Mouse (Mus musculus) left cerebral cortex, postnatal 10 days (tissue): ENCODE results near the gene Gp1ba. TPM values are rescaled to one million over a fixed set of nuclear protein-coding genes. Genes with fewer than 3 reads are reported as not detected.

Experiments used
- DNase-seq, 2 experiments: peaks; one replicate each; pipeline ENCODE4 v3.0.0; 2021 to 2022; ENCODE audit warnings: low spot score in 2 of 2, mixed read lengths in 1 of 2; ENCODE audit errors: extremely low spot score in 1 of 2
- intact Hi-C: fragments of 180-260 bp; cut with DNase I; formaldehyde crosslinking; loops from one replicate; pipeline ENCODE4 v1.15.1; 2025
- total RNA-seq, 2 experiments: library from RNA; stranded (reverse); gene quantifications; 2 replicates each; pipeline ENCODE4 v1.2.3; 2021

The Gp1ba gene
- total RNA-seq, 2 experiments from 2014 or later, result not detected

- intact Hi-C loops, result loop anchor here (5.0 kb wide), 1 partner anchor 106 kb away; the partner anchor contains the start of gene Gltpd2
- DNase-seq, result no peak
Measured at GRCm38 (mm10) chr11:70623053-70623742, 15.7 kb upstream of the Gp1ba start.

GRCm38 (mm10) chr11:70625473-70625872 is 13.4 kb upstream of the Gp1ba start:
- intact Hi-C loops, result no loop called here
- no peak for DNase-seq

DNA sequence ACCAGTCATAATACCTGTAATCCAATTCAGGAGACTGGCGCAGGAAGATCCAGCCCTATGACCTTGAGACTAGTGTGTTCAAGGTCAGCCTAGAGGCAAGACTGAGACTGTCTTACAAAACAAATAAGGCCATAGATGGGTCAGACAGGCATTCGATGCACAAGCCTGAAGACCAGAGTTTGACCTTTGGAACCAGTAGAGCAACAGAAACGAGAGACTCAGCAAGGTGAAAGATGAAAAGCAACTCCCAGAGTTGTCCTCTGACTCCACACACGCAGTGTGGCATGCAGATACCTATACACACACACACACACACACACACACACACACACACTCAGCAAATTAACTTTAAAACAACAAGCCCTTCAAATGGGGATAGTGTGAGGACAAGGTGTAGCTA is 12.0 kb upstream of the Gp1ba start:
- DNase-seq, result no peak
- intact Hi-C loops, result no loop called here

- intact Hi-C loops, result no loop called here
- no peak for DNase-seq
Measured at GRCm38 (mm10) chr11:70628431-70628830, 10.5 kb upstream of the Gp1ba start.

DNA sequence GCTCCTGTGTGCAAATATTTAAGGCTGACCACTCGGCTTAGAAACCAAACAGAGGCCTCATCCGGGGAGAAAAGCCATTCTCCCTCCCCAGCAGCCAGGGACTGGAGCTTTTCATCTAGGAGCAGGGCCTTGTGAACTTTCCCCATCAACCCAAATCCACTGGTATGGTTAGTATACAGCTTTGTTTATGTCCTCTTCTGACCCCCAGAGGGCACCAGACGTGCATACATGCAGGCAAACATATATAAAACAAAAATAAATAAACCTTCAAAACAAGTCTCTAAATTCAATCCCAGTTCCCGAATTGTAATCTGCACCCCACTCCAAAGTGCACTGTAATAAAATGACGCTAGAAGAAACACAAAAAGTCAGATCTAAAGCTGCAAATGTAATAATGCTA is 9.4 kb upstream of the Gp1ba start:
- intact Hi-C loops, result no loop called here

GRCm38 (mm10) chr11:70630129-70630528 is 8.8 kb upstream of the Gp1ba start:
- no peak for DNase-seq
- intact Hi-C loops, result loop anchor here (5.0 kb wide), 1 partner anchor 127 kb away; no protein-coding TSS in a partner anchor

More for the DNA sequence above, 9.4 kb upstream of the Gp1ba start:
- no peak for DNase-seq

DNA sequence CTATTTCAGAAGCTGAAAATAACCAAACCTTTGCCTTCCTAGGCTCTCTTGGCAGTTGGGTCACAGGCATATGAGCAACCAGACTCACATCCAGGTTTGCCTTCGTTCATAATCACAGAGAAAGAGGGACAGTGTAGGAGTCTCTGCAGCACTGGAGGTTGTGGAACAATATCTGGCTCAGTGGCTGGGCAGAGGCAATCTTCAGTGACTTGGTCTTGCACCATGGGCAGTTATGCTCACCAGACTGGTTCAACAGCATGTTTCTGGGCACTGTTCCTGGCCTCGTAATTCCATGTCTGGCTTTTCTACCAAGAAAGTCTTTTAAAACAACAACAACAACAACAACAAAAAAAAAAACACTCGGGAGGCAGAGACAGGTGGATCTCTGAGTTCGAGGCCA is 3.3 kb upstream of the Gp1ba start:
- DNase-seq, result no peak
- intact Hi-C loops, result no loop called here

DNA sequence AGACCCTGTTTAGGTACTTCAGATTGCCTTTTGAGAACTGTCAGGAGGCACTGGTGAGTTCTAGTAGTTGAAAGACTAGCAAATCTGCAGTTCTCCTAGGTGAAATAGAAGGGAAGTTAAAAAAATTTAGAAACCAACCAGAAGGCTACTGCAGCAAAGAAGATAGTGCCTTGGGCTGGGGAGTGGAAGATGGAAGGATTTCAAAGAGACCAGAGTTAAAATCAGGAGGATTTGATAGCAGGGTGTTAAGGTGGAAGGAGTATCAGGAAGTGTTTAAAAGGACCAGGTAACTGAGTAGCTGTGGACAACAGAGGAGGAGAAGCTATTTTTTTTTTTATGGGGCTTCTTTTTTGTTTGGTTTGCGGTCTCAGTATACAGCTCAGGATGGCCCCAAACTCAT is 1.2 kb upstream of the Gp1ba start:
- intact Hi-C loops, result no loop called here

DNA sequence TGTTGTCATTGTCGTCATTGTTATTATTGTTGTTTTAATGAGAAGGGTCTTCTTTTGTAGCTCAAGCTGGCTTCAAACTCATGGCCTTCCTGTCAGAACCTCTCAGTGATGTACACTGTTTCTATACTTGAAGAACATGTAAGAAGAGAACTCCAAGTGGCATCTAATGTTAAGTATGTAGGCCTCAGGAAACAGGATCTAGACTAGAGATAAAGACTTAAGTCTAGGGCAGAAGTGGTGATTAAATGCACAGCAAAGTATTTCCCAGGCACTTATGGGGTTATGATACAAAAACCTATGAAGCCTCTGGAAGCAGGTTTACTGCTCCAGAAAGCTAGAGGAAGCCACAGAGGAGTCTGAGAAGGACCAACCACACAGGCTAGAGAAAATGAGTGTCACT is 629 bp upstream of the Gp1ba start:
- intact Hi-C loops, result no loop called here
- DNase-seq, result no peak

More for the DNA sequence above, 1.2 kb upstream of the Gp1ba start:
- DNase-seq, result no peak

DNA sequence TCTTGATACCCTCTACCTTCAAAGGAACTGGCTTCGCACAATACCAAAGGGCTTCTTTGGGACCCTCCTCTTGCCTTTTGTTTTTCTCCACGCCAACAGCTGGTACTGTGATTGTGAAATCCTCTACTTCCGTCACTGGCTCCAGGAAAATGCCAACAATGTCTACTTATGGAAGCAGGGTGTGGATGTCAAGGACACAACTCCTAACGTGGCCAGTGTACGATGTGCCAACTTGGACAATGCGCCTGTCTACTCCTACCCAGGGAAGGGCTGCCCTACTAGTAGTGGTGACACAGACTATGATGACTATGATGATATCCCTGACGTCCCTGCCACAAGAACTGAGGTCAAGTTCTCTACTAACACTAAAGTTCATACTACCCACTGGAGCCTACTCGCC is 1.1 kb downstream of the Gp1ba start:
- DNase-seq, result no peak
- intact Hi-C loops, result no loop called here

DNA sequence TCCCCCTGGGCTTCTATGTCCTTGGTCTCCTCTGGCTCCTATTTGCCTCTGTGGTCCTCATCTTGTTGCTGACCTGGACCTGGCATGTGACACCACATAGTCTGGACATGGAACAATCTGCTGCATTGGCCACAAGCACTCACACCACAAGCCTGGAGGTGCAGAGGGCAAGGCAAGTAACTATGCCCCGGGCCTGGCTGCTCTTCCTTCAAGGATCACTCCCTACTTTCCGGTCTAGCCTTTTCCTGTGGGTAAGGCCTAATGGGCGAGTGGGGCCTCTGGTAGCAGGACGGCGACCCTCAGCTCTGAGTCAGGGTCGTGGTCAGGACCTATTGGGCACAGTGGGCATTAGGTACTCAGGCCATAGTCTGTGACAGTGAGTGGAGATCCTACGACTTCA is 2.3 kb downstream of the Gp1ba start:
- no peak for DNase-seq
- intact Hi-C loops, result no loop called here

- intact Hi-C loops, result no loop called here
- no peak for DNase-seq
Measured at GRCm38 (mm10) chr11:70643051-70643450, 4.1 kb downstream of the Gp1ba start.

GRCm38 (mm10) chr11:70644564-70645103 is 5.7 kb downstream of the Gp1ba start:
- no peak for DNase-seq
- intact Hi-C loops, result no loop called here

DNA sequence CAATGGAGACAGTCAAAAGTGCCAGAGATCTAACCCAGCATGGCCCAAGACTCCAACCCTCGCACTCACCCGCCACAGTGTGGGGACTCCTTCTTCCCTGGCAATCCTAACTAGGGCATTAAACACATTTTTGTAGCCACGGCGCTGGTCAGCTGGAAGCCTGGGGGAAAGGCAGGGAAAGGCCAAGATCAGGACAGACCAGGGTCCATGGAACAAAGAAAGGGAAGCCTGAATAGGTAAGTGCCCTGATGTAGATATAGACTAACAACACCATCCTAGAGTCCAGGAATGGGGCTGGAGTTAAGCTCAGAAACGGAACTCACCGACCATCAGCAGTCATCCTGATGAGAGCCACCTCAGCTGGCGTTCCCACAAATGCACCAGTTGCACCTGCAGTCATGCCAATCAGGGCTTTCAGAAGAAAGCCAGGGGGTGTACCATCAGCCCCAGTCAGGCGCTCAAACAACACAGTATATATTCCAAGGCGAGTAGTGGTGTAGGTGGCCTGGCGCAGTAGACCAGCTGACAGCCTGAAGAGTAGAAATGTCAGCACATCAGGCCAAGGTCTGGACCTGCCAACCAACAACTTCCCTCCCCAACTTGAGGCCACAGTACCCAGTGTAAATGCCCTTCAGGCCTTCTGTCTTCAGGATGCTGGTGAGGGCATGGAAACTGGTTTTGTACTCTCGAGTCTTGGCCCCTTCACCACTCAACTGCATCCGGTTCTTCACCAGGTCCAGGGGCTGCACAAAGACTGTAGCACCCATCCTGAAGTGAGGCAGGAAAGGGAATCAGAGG is 6.7 kb downstream of the Gp1ba start:
- DNase-seq, result no peak
- intact Hi-C loops, result no loop called here

- intact Hi-C loops, result no loop called here
- peak in 1 of 2 experiments; percentile 53 for DNase-seq
Measured at GRCm38 (mm10) chr11:70646259-70646555, 7.3 kb downstream of the Gp1ba start.

GRCm38 (mm10) chr11:70646691-70647650 is 8.0 kb downstream of the Gp1ba start, which contains the start of the genes Rnf167 and Slc25a11:
TSS of gene Rnf167 (plus strand) at chr11:70647235.
TSS of gene Slc25a11 (minus strand) at chr11:70647479.
- DNase-seq, result peak; percentile 96 to 99
- intact Hi-C loops, result no loop called here

DNA sequence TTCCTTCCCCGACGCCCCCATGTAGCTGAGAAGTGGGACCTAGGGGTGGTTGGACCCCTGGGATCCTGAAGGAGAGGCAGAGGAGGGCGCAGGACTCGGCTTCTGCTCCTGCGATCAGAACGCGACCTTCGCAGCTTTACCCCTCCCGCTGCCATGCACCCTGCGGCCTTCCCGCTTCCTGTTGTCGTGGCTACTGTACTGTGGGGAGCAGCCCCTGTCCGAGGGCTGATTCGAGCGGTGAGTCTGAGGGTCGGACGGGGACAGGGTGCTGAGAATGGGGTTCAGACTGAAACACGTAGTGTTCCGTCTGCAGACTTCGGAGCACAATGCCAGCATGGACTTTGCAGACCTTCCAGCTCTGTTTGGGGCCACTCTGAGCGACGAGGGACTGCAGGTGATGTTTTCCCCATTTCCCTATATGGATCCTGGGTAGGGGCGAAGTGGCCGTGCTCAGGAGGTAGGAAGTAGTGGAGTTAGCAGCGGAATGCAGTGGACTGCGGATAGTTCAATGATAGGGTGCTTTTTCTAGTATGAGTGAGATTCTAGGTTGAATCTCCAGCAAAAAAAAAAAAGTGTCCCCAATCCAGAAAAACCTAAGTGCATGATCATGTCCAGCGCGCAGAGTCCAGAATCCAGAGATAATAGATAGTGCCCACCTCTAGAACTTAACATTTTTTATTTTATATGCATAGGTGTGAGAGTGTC is 8.9 kb downstream of the Gp1ba start:
- DNase-seq, result peak in 1 of 2 experiments; percentile 66
- intact Hi-C loops, result no loop called here

- intact Hi-C loops, result no loop called here
- DNase-seq, result no peak
Measured at GRCm38 (mm10) chr11:70648512-70648911, 9.6 kb downstream of the Gp1ba start.
